Mouse (Mus musculus): ENCODE data around the gene Asic2.

GRCm38 (mm10) chr11:81587114-81587513 lies 381.1 kb downstream of the Asic2 start:
- TF ChIP-seq CTCF (IDR thresholded peaks at IDR 0.05 in 2 of 3, conservative IDR thresholded peaks at IDR 0.05 in 1 of 3; ENCODE audit: control insufficient read depth in 1 of 3, insufficient read depth in 1 of 3, low read depth in 2 of 3, low read length in 3 of 3, poor library complexity in 1 of 3, severe bottlenecking in 1 of 3) = no peak
- no peak for TF ChIP-seq EP300 (IDR thresholded peaks at IDR 0.05; ENCODE audit: low read depth in 1 of 2, low read length in 2 of 2)
- no peak for TF ChIP-seq UBTF (IDR thresholded peaks at IDR 0.05; ENCODE audit: borderline replicate concordance, insufficient read depth, low read depth, low read length)
- no peak for TF ChIP-seq POLR2AphosphoS2 (IDR thresholded peaks at IDR 0.05; ENCODE audit: low read length)
- no peak for TF ChIP-seq POLR2A (IDR thresholded peaks at IDR 0.05; ENCODE audit: control insufficient read depth in 1 of 2, insufficient read depth in 1 of 2, low read depth in 1 of 2, low read length in 2 of 2, poor library complexity in 1 of 2)
- TF ChIP-seq TAL1 (IDR thresholded peaks at IDR 0.05; ENCODE audit: low read length) = no peak
- TF ChIP-seq KAT2A (conservative IDR thresholded peaks at IDR 0.05; ENCODE audit: low read depth, low read length) = no peak
- TF ChIP-seq TCF12 (IDR thresholded peaks at IDR 0.05; ENCODE audit: low read depth, low read length) = no peak
- TF ChIP-seq TBP (IDR thresholded peaks at IDR 0.05; ENCODE audit: low read depth, low read length) = no peak
- TF ChIP-seq ZKSCAN1 (IDR thresholded peaks at IDR 0.05; ENCODE audit: low read depth, low read length) = no peak
- TF ChIP-seq JUND (IDR thresholded peaks at IDR 0.05; ENCODE audit: low read depth, low read length) = no peak
- no peak for TF ChIP-seq NELFE (IDR thresholded peaks at IDR 0.05; ENCODE audit: low read depth, low read length)
- TF ChIP-seq USF2 (IDR thresholded peaks at IDR 0.05; ENCODE audit: borderline replicate concordance in 1 of 2, insufficient read depth in 1 of 2, low read depth in 1 of 2, low read length in 2 of 2) = no peak
- no peak for TF ChIP-seq MAX (IDR thresholded peaks at IDR 0.05; ENCODE audit: low read length)
